Mouse (Mus musculus): ENCODE data around the gene Sdk1. TPM values are rescaled to one million over a fixed set of nuclear protein-coding genes. Genes with fewer than 3 reads are reported as not detected.

Gene Sdk1
- total and polyA plus RNA-seq, 3 experiments = not detected

DNA sequence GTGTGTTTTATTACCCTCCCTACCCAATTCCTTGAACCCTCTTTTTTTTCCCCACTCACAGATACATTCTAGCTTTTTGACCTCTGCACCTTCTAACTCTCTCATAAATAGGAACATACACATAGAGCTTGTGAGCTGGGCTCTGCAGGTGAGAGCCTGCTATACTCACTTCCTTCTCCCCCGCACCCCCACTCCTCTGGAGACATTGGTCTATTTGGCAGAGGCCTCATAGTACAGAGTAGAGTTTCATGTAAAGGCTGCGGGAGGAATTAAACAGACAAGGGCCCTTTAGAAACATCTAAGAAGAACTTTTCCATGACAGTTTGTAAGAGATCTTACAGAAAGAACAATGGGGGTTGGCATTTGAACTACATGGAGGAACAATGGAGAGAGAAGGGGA lies 133.5 kb downstream of the Sdk1 start:
- H3K4me1 ChIP-seq (ENCODE audit: control insufficient read depth in 1 of 2, insufficient read depth in 2 of 2, low read length in 2 of 2) = no peaks in the 10 kb centered on the region
- no peak for DNase-seq (ENCODE audit: low read depth, low spot score)
- H3K27me3 ChIP-seq (ENCODE audit: control insufficient read depth in 1 of 2, insufficient read depth in 2 of 2, low read length in 2 of 2) = no peaks in the 10 kb centered on the region
- no peaks in the 10 kb centered on the region for H3K36me3 ChIP-seq (ENCODE audit: control insufficient read depth in 1 of 2, insufficient read depth in 2 of 2, low read length in 2 of 2)
- H3K79me2 ChIP-seq (ENCODE audit: control insufficient read depth, insufficient read depth, low read length, poor library complexity) = no peaks in the 10 kb centered on the region
- no peak overlapping the region for H3K27ac ChIP-seq (ENCODE audit: control insufficient read depth, low read depth, low read length)
- H3K4me3 ChIP-seq (ENCODE audit: control insufficient read depth in 1 of 2, insufficient read depth in 1 of 2, low read depth in 2 of 2, low read length in 2 of 2) = no peak overlapping the region
- H3K9me3 ChIP-seq (replicated peaks; ENCODE audit: insufficient read depth, low read length) = no peaks in the 10 kb centered on the region
- TF ChIP-seq HCFC1 (IDR thresholded peaks at IDR 0.05; ENCODE audit: low read depth, low read length) (no peak), GATA1 (IDR thresholded peaks at IDR 0.05; ENCODE audit: low read depth, low read length) (no peak), CHD1 (IDR thresholded peaks at IDR 0.05; ENCODE audit: low read depth, low read length) (no peak), E2F4 (IDR thresholded peaks at IDR 0.05; ENCODE audit: borderline replicate concordance, low read depth, low read length) (no peak), RCOR1 (IDR thresholded peaks at IDR 0.05; ENCODE audit: low read depth, low read length) (no peak), SMC3 (IDR thresholded peaks at IDR 0.05; ENCODE audit: low read depth, low read length) (no peak), BHLHE40 (IDR thresholded peaks at IDR 0.05; ENCODE audit: borderline replicate concordance, low read depth, low read length) (no peak), ELF1 (IDR thresholded peaks at IDR 0.05; ENCODE audit: low read depth, low read length) (no peak), MEF2A (IDR thresholded peaks at IDR 0.05; ENCODE audit: extremely low read depth, insufficient replicate concordance, low read depth, low read length, poor library complexity, severe bottlenecking) (no peak), MAFK (IDR thresholded peaks at IDR 0.05; ENCODE audit: borderline replicate concordance, low read depth, low read length) (no peak), NRF1 (IDR thresholded peaks at IDR 0.05; ENCODE audit: insufficient read depth, low read depth, low read length, poor library complexity, severe bottlenecking) (no peak), MAZ (IDR thresholded peaks at IDR 0.05; ENCODE audit: low read depth, low read length) (no peak), EP300 (IDR thresholded peaks at IDR 0.05; ENCODE audit: low read depth in 1 of 2, low read length in 2 of 2) (no peak), MYB (IDR thresholded peaks at IDR 0.05; ENCODE audit: low read depth, low read length) (no peak), MXI1 (IDR thresholded peaks at IDR 0.05; ENCODE audit: low read depth, low read length) (no peak)
- no peak overlapping the region for H3K9ac ChIP-seq (ENCODE audit: control insufficient read depth, low read depth, low read length, poor library complexity, severe bottlenecking)

GRCm38 (mm10) chr5:141379836-141380773 lies 138.8 kb downstream of the Sdk1 start:
- H3K36me3 ChIP-seq (ENCODE audit: control insufficient read depth in 1 of 2, insufficient read depth in 2 of 2, low read length in 2 of 2) = no peaks in the 10 kb centered on the region
- no peak overlapping the region for H3K27ac ChIP-seq (ENCODE audit: control insufficient read depth, low read depth, low read length)
- H3K79me2 ChIP-seq (ENCODE audit: control insufficient read depth, insufficient read depth, low read length, poor library complexity) = no peaks in the 10 kb centered on the region
- H3K27me3 ChIP-seq (ENCODE audit: control insufficient read depth in 1 of 2, insufficient read depth in 2 of 2, low read length in 2 of 2) = no peaks in the 10 kb centered on the region
- no peaks in the 10 kb centered on the region for H3K4me1 ChIP-seq (ENCODE audit: control insufficient read depth in 1 of 2, insufficient read depth in 2 of 2, low read length in 2 of 2)
- H3K9me3 ChIP-seq (replicated peaks; ENCODE audit: insufficient read depth, low read length) = no peaks in the 10 kb centered on the region
- H3K4me3 ChIP-seq (ENCODE audit: control insufficient read depth in 1 of 2, insufficient read depth in 1 of 2, low read depth in 2 of 2, low read length in 2 of 2) = no peak overlapping the region
- TF ChIP-seq ZNF384 (IDR thresholded peaks at IDR 0.05; ENCODE audit: low read depth, low read length) (no peak), BHLHE40 (IDR thresholded peaks at IDR 0.05; ENCODE audit: borderline replicate concordance, low read depth, low read length) (no peak), MEF2A (IDR thresholded peaks at IDR 0.05; ENCODE audit: extremely low read depth, insufficient replicate concordance, low read depth, low read length, poor library complexity, severe bottlenecking) (no peak), USF1 (IDR thresholded peaks at IDR 0.05; ENCODE audit: low read depth, low read length) (no peak), EP300 (IDR thresholded peaks at IDR 0.05; ENCODE audit: low read depth in 1 of 2, low read length in 2 of 2) (no peak), GABPA (IDR thresholded peaks at IDR 0.05; ENCODE audit: low read depth, low read length) (no peak), POLR2A (IDR thresholded peaks at IDR 0.05; ENCODE audit: control insufficient read depth in 1 of 2, insufficient read depth in 1 of 2, low read depth in 1 of 2, low read length in 2 of 2, poor library complexity in 1 of 2) (no peak), CHD2 (IDR thresholded peaks at IDR 0.05; ENCODE audit: low read length) (no peak), HCFC1 (IDR thresholded peaks at IDR 0.05; ENCODE audit: low read depth, low read length) (no peak), MYC (IDR thresholded peaks at IDR 0.05; ENCODE audit: low read depth, low read length) (no peak), ZKSCAN1 (IDR thresholded peaks at IDR 0.05; ENCODE audit: low read depth, low read length) (no peak), MAX (IDR thresholded peaks at IDR 0.05; ENCODE audit: low read length) (no peak), NELFE (IDR thresholded peaks at IDR 0.05; ENCODE audit: low read depth, low read length) (no peak), TAL1 (IDR thresholded peaks at IDR 0.05; ENCODE audit: low read length) (no peak), ZC3H11A (IDR thresholded peaks at IDR 0.05; ENCODE audit: low read depth, low read length) (no peak), ELF1 (IDR thresholded peaks at IDR 0.05; ENCODE audit: low read depth, low read length) (no peak), JUND (IDR thresholded peaks at IDR 0.05; ENCODE audit: low read depth, low read length) (no peak), CHD1 (IDR thresholded peaks at IDR 0.05; ENCODE audit: low read depth, low read length) (no peak)
- no peak for DNase-seq (ENCODE audit: low read depth, low spot score)
- no peak overlapping the region for H3K9ac ChIP-seq (ENCODE audit: control insufficient read depth, low read depth, low read length, poor library complexity, severe bottlenecking)

Data from MEL (cell line).